Mouse (Mus musculus) right cerebral cortex, postnatal 10 days (tissue): ENCODE measurements around the gene Sec14l1.

ENCODE experiments used
- DNase-seq, 2 experiments: peaks; one replicate each; pipeline ENCODE4 v3.0.0; 2021; ENCODE audit warnings: low spot score in 2 of 2

Gene Sec14l1

DNA sequence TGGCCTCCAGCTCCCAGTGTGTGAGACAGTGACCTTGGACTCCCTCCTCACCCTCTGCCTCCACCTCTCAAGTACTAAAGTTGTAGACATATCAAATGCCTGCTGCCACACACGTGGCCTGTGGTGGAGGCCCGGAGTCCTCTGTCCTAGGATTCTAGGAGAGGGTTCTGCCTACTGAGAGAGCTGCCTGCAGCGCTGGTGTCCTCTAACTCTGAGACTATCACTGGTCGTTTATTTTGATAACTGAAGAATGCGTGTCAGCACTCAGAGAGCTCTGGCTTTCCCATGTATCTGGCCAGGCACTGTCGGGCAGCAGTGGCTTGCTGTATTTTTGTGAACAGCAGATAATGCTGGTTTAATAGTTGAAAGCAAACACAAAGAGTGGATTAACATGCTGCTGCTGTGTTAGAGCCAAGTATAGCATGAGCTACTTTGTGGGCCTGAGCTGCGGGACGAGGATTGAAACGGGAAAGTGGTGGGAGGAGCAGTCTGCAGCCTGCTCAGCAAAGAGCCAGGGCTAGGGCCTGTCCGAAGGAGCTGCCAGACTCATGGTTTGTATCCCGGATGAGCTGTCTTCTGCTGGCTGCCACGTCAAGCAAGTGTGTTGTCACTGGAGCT lies 13.1 kb downstream of the Sec14l1 start:
- DNase-seq, result no peak

DNA sequence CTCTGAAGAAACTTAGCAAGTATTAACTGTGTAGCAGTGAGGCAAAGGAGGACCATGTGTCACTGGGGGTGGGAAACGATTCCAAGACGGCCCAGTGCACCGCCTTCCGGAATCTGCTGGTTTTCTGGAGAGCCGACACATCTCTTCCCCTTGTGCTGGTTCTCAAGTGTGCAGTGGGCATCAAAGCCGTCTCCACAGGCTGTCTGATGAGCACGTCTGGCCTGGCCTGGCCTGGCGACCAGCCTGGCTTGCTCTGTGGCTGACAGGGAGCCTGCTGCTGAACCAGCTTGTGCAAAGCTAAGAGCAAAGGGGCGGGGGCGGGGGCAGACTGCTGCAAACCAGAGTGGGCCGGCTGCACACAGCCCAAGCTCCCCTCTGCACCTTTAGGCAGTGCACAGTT lies 14.5 kb downstream of the Sec14l1 start:
- DNase-seq, result peak in 1 of 2 experiments; percentile 54

DNA sequence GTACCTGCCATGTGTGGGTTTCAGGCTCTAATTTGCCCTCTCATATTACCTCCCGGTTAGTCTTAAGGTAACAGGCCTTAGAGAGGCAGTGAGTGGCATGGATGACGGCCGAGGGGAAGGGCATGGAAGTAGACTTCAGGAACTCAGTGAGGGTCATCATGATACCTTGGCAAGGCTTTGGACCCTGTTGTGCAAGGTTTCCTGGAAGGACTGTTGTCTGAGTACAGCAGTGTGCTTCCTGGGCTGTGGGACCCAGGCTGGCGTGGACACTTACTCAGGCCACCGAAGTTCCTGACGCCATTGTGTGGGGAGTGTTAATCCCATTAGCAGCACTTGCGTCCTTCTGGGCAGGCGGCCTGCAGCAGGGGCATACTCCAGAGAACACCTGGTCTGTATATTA lies 15.1 kb downstream of the Sec14l1 start:
- DNase-seq, result no peak

DNA sequence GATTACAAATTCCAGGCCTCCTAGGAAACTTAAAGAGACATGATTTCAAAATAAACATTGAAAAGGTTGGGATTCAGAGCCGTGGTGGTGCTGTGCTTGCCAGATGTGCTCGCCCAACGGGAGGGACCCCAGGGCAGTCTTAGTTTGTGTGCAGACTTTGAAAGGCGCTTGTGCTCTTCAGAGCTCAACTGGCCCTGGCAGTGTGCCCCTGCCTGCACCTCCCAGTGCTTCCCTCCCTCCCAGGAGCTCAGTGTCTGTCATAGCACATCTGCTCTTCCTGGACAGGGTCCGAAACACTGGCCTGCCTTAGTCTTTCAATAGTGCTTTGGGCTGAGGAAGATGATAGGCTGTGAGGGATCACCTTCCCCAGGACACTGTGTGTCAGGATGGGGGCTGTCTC lies 15.9 kb downstream of the Sec14l1 start:
- no peak for DNase-seq

DNA sequence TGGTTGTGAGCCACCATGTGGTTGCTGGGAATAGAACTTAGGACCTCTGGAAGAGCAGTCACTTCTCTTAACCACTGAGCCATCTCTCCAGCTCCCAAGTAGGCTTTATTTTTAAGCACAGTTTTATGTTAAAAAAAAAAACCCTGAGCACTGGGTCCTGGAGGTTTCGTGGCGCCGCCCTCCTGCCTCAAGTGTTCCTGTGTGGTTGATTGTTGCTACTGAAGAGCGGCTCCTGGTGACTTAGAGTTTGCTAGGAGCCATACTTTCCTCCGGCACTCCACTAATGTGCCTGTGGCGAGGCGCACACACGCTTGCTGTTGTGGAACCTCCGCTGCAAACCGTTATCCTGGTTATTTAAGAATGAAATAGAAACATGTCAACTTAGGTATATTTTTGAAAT lies 16.5 kb downstream of the Sec14l1 start:
- no peak for DNase-seq

DNA sequence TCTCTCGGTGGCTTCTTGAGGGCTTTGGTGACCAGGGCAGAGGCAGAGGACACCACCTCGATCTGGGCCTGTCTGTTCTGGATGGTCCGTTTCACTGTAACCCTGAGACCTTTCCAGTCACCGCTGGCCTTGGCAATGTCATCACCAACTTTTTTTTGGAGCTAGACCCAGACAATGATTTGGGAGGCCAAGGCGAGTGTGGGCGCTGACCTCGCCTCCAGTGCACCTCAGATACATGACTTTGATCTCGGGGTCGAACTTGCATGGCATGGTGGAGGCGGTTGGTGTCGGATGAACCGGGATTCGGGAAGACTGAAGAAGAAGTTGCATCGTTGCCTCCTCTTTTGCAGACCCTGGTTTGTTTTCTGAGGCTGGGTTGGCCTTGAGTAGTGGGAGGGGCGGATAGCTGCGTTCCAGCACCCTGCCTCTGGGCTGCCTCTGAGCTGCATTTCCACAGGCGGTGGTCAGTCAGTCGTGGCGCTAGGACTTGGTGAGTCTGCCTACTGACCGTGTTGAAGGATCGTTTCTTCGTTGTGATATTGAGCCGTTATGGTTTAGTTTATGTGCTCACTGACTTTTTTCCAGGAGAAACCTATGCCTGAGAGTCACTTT lies 19.9 kb downstream of the Sec14l1 start:
- no peak for DNase-seq

DNA sequence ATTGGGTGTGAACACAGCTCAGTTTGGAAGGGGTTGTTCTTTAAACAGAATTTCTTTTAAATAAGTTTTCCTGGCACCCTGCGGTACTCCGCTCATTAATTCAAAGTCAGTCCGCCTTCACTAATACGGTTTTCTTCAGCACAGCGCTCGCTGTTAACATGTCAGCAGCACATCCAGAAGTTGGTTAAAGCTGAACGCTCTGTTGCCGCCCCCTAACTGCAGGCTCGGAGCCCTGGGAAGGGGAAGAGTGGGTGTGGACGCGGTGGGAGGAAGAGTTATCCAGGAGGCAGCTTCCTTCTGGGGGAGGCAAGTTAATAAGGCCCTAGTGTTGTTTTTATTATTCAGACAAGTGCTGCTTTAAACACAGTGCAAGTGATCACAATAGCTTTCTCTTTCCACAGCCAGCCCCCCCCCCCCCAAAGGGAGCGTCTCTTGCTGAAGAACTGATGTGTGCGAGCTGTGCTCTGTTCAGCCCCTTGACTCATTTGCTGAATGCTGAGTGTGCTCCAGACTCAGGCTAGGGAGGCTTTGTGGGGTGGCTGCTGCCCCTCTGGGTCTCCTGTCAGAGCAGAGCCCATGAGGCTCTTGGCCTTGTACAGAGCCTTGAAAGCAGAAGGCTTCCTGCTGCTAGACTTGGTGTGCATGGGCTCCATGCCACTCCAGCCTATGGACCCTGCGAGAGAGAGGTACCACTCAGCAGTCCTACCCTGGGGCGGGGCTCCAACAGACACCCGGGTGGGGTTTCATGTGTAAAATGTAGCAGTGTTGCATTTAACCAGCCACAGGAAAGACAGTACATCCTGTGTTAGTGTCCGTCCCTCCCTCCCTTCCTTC lies 20.7 kb downstream of the Sec14l1 start:
- no peak for DNase-seq

DNA sequence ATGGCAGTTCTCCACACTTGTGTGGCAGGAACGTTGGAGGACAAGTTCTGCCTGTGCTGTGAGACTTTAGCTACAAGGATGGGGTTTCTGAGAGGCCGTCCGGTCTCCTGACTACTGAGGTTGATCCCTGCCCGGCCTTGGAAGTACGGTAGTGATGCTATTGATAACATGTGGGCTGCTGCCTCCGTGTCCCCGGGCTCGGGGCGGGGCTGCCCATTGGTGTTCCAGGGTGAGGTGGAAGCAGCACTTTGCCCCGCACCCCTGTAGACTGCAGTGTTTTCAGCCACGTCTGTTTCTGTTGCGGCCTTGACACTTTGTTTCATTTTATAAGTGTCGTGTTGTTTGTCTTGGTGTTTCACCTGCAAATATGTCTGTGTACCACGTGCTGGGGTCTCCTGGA lies 21.9 kb downstream of the Sec14l1 start:
- no peak for DNase-seq

DNA sequence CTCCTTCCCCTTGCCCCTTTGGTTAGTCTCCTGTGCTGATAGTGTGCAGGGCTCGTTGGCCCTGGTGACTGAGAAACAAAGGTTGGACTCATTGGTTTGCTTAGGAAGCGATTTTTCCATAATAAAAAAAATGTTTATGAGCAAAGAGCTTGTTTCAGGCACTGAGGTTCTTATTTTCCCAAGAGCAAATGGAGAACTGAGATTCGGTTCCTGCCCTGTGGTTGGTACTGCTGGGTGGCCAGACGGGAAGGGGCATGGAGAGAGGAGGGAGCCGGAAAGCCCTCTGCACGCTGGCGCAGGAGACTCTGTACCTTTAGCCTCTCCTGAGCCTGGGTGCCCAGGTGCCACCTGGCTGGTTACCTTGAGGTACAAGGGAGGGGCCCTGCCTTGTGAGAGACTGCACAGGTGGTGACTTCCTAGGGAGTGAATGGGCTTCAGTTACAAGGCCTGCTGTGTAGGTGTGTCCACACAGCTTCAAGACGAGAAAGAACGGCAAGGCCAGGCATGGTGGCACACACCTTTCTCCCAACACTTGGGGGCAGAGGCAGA lies 23.3 kb downstream of the Sec14l1 start:
- DNase-seq, result no peak

DNA sequence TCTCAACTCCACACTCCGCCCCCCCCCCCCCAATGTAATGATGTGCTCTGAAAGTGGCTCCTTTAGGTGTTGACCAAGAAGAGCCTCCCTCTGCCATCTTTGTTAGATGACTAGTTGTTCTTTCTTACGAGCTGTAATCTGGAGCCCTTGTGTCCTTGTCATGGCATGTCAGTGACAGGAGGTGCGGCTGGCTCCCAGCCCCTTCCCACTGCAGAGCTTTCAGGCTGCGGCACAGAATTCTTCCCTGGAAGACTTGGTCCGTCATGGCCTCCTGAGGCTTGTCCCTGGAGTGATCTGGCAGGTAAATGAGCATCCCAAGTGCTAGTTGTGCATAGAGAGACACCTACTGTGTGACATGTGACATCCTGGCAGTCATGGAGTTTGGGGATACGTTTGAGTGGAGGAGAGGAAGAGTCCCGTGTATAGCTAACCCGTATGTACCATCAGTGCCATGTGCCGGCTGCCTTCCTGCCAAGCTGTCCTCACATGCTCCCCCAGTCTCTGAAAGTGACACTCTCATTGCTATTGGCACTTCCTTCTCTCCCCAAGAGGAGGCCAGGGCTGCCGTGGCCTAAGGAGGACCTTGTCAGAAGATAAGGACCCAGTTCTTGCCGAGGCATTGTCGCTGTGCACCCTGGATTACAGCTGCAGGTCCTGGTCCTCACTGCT lies 24.0 kb downstream of the Sec14l1 start:
- no peak for DNase-seq

DNA sequence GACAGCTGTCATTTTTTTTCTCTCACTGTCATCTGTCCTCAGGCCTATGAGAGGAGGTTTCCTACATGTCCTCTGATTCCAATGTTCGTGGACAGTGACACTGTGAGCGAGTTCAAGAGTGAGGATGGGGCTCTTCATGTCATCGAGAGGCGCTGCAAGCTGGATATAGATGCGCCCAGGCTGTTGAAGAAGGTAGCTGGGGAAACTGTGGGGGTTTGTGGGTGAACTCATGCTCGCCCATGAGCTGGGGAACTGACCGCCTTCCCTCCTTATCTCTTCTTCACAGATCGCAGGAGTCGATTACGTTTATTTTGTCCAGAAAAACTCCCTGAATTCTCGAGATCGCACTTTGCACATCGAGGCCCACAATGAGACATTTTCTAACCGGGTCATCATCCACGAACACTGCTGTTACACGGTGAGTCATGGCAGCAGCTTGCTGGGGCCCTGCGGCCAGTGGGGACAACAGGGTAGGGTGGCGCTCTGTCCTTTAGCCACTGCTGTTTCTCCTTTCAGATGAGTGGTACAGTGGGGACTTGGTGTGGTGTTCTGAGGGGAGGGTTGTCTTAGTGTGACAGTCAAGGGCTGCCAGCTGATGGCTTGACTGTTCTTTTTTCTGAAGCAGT lies 26.5 kb downstream of the Sec14l1 start:
- no peak for DNase-seq

DNA sequence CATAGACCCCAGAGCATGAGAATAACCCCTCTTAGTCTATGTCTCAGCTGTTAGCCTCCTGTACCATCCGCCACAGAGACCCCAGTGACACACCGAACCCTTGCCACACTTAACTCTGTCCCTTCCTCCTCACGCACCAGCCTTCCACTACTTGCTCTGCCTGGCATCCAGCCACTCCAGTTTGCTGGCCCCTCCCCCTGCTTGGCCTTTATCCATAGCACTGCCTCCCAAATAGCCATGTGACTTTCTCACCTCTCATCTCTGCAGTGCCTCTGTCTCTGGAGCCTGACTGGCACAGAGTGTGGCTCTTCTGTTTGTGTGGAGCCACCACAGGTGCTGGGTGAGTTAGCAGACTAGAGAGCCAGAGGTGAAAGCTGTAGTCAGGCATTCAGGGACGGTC lies 27.5 kb downstream of the Sec14l1 start:
- DNase-seq, result no peak

DNA sequence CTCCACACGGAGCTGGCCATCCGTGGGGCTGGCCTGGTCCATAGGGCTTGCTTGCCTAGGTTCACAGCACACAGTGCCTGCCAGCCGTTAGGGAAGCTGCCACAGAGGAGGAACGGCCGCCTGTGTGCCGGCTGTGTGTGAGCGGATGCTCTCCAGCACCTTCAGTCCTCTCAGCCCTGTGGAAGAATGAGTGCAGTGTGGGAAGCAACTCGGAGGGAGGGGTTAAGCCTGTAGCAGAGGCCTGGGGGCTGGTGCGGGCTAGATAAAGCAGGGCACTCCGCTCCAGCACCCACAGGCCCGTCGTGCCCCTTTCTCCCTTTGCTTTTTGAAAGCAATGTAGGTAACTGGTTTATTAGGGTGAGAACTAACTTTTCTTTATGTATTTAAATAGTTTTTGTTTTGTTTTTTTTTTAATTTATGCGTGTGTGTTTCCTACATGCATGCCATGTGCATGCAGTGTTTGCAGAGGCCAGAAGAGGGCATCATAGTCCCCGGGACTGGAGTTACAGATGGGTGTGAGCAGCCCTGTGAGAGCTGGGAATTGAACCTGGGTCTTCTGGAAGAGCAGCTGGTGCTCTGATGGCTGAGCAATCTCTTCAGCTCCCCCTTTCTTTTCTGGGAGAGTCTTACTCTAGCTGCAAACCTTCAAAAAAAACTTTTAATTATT lies 30.6 kb downstream of the Sec14l1 start:
- no peak for DNase-seq

DNA sequence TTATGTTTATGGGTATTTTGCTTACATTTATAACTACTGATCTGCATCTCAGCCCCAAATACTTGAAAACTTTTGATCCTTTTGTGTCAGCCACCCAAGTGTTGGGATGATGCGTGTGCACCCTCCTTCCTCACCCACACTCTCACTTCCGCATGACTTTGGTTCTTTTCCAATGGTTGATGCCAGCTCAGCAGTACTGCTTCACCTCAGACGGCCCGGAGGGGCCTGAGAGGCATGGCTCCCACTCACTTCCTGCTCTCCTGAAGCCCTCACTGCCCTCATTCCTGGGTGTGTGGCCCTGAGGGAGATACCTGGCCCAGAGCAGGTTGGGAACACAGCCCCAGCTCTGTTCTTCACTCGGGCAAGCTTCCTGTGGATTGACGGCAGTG lies 31.1 kb downstream of the Sec14l1 start:
- DNase-seq, result no peak

DNA sequence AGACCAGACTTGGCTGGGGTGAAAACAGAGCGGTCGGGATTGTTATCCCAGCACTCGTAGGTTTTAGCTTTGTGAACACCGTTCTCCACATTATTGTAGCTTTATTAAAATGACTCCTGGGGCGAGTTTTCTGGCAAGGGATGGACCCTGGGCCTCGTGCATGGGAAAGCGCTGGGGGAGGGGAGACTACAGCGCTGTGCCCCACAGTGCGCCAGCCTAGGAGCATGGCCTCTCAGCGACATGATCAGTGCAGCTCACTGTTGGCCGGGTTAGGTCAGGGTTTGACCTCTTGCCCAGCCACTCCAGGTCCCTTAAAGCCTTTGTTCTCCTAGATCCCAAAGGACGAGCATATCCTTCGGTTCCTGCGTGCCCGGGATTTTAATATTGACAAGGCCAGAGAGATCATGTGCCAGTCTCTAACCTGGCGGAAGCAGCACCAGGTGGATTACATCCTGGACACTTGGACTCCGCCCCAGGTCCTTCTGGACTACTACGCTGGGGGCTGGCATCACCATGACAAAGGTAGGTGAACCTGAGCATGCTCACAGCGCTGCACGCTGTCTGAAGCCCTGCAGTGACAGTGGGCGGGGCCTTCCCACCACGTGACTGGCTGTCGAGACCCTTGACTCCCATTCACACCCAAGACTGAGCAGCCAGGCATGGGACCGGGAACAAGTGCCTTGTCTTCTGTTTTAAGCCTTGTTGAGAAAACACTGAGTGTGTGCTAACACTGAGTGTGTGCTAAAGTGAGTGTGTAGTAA lies 32.0 kb downstream of the Sec14l1 start:
- DNase-seq, result no peak

DNA sequence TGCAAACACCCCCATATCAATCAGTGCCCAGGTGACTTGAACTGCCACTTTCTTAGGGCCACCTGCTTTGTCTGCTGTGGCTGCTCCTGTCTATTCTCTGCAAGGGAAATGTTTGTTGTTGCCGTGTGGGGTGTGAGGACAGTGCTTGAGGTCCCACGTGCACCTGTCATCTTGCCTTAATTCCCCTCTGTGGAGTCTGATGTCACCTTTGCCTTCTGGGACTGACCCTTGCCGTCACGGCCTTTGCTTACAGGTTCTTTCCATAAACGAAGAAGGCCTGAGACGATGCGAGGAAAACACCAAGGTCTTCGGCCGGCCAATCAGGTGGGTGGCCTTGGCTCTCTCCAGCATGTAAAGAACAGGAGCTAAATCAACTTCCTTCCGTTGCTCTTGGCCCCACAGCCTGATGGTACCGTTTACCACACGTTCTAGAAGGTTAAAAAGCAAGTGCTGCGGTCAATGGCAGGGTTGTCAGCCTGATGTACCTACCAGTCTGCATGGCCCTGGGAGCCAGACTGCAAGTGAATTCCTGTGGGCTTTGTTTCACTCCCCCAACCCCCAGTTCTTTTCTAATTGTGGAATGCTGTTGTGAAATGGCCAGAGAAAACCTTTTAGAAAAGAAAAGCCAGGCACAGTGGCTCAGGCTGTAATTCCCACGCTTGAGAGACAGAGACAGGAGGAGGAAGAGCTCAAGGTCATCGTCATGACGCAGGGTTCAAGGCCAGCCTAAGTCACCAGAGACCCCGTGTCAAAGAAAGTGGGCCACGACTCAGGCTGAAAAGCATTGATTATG lies 34.1 kb downstream of the Sec14l1 start:
- DNase-seq, result no peak

DNA sequence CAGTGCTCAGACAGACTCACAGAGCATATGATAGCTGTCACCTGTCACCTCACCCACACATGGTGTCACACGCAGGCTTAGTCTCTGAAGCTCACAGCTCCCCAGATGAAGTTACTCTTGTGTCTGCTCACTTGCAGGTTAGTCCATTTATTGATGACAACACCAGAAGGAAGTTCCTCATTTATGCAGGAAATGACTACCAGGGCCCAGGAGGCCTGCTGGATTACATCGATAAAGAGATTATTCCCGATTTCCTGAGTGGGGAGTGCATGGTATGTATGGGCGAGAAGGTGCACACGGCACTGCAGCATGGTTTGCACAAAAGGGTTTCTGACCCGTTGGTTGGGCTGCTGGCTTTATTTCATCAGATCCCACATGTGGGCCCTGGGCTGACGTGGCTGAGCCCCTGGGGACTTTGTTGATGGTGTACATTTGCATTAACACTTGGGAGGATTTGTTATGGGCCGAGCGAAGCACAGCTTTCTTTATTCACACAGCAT lies 35.5 kb downstream of the Sec14l1 start:
- DNase-seq, result no peak

DNA sequence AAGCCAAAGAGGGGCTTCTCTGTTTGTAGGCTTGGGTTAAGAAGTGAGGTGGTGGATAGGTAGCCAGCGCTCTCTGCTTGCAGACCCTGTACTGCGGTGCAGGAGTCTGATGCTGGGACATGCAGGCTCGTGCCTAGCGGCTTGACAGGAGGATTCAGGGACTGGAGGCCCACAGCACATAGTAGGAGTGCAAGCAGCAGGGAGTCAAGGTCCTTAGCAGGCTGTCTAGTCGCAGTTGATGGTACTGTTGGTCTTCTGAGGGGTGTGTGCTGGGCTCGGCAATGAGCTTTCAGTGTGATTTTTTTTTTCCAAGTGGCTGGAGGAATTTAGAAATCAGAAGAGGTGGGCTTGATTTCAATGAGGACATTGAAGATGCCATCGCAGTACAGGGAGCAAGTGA lies 36.5 kb downstream of the Sec14l1 start:
- no peak for DNase-seq

DNA sequence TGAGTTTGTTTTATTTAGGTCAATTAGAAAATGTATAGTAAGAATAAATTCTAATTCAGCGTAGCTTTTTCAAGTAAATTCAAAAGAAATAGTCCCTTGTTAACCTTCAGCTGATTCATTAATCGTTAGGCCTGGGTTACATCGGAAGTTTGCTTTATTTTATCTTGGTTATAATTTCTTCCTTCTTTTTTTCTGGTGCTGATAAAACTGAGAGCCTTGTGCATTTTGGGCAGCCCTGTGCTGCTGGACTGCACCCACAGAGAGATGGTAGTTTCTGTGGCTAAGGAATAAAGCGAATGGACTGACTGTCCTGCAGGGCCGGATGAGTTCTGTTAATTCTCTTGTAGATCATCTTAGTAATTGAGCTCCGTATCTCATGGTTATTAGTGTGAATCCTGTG lies 37.6 kb downstream of the Sec14l1 start:
- DNase-seq, result no peak

DNA sequence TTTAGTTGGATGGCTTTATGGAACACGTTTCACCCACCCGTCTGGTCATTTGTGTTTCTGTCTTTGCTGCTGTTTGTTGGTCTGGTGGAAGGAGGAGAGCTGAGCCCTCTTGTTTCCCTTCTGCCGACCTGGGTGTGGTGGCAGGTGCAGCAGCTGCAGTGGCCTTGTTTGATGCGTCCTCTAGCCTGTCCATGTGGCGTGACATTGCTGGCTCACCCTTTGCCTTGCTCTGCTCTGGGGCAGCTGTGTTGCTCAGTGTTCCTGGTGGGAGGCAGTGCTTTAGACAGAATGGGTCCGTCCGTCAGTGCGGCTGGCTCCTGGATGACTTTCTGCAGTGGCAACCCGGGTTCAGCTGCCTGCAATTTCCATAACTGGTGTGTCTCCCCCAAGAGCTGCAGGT lies 38.6 kb downstream of the Sec14l1 start:
- DNase-seq, result no peak
